Mouse (Mus musculus) midbrain, embryonic 15.5 days (tissue): ENCODE data around the gene Ptprm. TPM values are rescaled to one million over a fixed set of nuclear protein-coding genes. Genes with fewer than 3 reads are reported as not detected.

ENCODE experiments used
- ATAC-seq: fragments of 200-750 bp; cut with Nextera tagmentation; replicated peaks from 2 replicates; pipeline ENCODE4 v1.8.0; 2017; ENCODE audit warnings: moderate TSS enrichment
- H3K27ac ChIP-seq: fragments of 300-500 bp; sonication (generic); 2 replicates; pipeline ENCODE4 v1.5.1; 2015; ENCODE audit warnings: mild to moderate bottlenecking, inconsistent platforms
- H3K27me3 ChIP-seq: fragments of 300-500 bp; sonication (generic); replicated peaks from 2 replicates; pipeline ENCODE4 v1.6.1; 2015; ENCODE audit warnings: inconsistent platforms
- H3K36me3 ChIP-seq: fragments of 300-500 bp; sonication (generic); replicated peaks from 2 replicates; pipeline ENCODE4 v1.6.1; 2015; ENCODE audit warnings: inconsistent platforms
- H3K4me1 ChIP-seq: fragments of 300-500 bp; sonication (generic); 2 replicates; pipeline ENCODE4 v1.6.1; 2015; ENCODE audit warnings: inconsistent platforms
- H3K4me2 ChIP-seq: fragments of 300-500 bp; sonication (generic); 2 replicates; pipeline ENCODE4 v1.6.1; 2015; ENCODE audit warnings: inconsistent platforms, mild to moderate bottlenecking, moderate library complexity
- H3K4me3 ChIP-seq: fragments of 300-500 bp; sonication (generic); 2 replicates; pipeline ENCODE4 v1.5.1; 2015; ENCODE audit warnings: mild to moderate bottlenecking, inconsistent platforms
- H3K9ac ChIP-seq: fragments of 300-500 bp; sonication (generic); 2 replicates; pipeline ENCODE4 v1.6.1; 2015; ENCODE audit warnings: mild to moderate bottlenecking, inconsistent platforms
- H3K9me3 ChIP-seq: fragments of 300-500 bp; sonication (generic); 2 replicates; pipeline ENCODE4 v1.6.1; 2016; ENCODE audit warnings: inconsistent platforms
- WGBS: fragments of 180-500 bp; shearing (Covaris S2); methylation state at CpG from one replicate; pipeline ENCODE4 v1.1.7; 2015; ENCODE audit warnings: mixed read lengths; 5-methylcytosine and 5-hydroxymethylcytosine counted together
- polyA plus RNA-seq: library from polyadenylated mRNA; unstranded; fragments of >200 nt; fragmentation: Nextera tagmentation; extraction: Ambion mirVana; gene quantifications from 2 replicates; pipeline ENCODE4 v1.2.1, GENCODE M21; 2015

Ptprm gene
- polyA plus RNA-seq, 1 experiment from 2014 or later = 21.8 TPM

DNA sequence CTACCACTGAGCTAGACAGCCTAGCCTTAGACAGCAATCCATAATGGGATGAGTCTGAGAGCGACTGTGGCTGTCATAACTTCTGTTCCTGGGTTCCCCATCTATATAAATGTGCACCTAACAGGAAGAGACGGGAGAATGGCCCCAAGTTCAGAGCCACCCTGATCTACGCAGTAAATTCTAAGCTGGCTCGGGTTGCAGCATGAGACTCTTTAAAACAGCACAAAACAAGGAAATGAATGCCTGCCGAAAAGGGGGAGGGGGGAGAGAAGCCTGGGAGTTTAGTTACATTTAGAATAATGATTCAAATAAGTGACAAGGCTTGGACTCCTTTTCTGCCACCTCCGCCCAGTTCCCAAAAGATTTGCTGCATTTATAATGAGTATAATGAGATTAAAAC lies 13.9 kb downstream of the Ptprm start:
- Histone ChIP-seq H3K9ac (no peak overlapping the region), H3K27me3 (no peaks in the 10 kb centered on the region), H3K4me2 (no peak overlapping the region), H3K27ac (no peak overlapping the region), H3K36me3 (no peaks in the 10 kb centered on the region), H3K4me3 (no peak overlapping the region), H3K9me3 (no peaks in the 10 kb centered on the region), H3K4me1 (no peaks in the 10 kb centered on the region)
- 75% methylated on average over 6 of the region's 6 CpGs for WGBS
- ATAC-seq = no peak

GRCm38 (mm10) chr17:67339569-67339968 lies 14.7 kb downstream of the Ptprm start:
- H3K36me3 ChIP-seq = no peaks in the 10 kb centered on the region
- H3K9me3 ChIP-seq = no peaks in the 10 kb centered on the region
- H3K4me2 ChIP-seq = no peak overlapping the region
- no peaks in the 10 kb centered on the region for H3K4me1 ChIP-seq
- no peak overlapping the region for H3K9ac ChIP-seq
- 90% methylated on average over 5 of the region's 5 CpGs for WGBS
- H3K4me3 ChIP-seq = no peak overlapping the region
- no peak overlapping the region for H3K27ac ChIP-seq
- no peak for ATAC-seq
- no peaks in the 10 kb centered on the region for H3K27me3 ChIP-seq

DNA sequence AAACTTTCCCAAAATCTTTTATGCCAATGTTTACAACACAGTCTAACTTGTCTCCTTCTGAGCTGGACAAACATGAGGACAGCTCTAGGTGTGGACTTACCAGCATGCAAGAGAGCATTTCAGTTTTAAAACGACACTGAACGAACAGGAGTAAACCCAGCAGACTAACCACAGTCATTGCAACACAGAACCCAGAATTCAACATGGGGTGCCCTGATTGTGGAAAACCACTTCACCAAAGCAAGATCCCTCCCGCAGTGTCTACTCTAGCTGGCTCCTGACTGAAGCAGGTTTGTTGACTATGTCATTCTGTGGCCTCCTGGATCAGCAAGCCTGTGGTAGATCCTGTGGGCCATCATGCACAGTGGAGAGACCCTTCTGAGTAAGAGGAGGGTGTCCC lies 19.9 kb downstream of the Ptprm start:
- H3K4me1 ChIP-seq = no peaks in the 10 kb centered on the region
- no peak overlapping the region for H3K9ac ChIP-seq
- 87% methylated on average over 3 of the region's 3 CpGs for WGBS
- no peak overlapping the region for H3K27ac ChIP-seq
- ATAC-seq = no peak
- H3K9me3 ChIP-seq = no peaks in the 10 kb centered on the region
- no peak overlapping the region for H3K4me3 ChIP-seq
- no peak overlapping the region for H3K4me2 ChIP-seq
- H3K27me3 ChIP-seq = no peaks in the 10 kb centered on the region
- no peaks in the 10 kb centered on the region for H3K36me3 ChIP-seq

DNA sequence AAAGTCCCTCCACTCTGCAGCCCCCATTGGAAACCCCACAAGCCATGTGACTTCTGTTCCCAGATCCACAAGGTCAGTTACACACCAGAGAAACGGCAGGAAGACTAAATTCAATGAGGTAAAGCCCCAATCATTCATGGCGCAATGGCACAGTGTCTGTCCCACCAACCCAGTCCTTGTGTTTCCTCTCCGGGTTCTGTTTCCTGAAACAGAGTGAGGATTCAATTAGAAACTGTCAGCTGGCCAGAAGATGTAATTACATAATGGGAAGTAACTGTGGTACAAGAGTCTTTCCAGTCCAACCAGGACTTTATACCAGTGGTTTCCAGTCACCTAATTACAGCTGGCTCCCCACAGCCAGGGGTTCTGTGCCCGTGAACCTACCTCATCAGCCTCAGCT lies 24.8 kb downstream of the Ptprm start:
- Histone ChIP-seq H3K27ac (no peak overlapping the region), H3K27me3 (no peaks in the 10 kb centered on the region), H3K9ac (no peak overlapping the region), H3K36me3 (no peaks in the 10 kb centered on the region), H3K4me2 (no peak overlapping the region), H3K4me3 (no peak overlapping the region), H3K9me3 (no peaks in the 10 kb centered on the region), H3K4me1 (peaks cover 3% of the 10 kb centered on the region)
- ATAC-seq = no peak
- WGBS = 73% methylated on average over 4 of the region's 4 CpGs

- ATAC-seq = no peak
- no peak overlapping the region for H3K27ac ChIP-seq
- 43% methylated on average over 1 of the region's 1 CpGs for WGBS
Observed at GRCm38 (mm10) chr17:67324499-67324832, 29.8 kb downstream of the Ptprm start.

GRCm38 (mm10) chr17:67323777-67324498 lies 30.3 kb downstream of the Ptprm start:
- WGBS = 38% methylated on average over 11 of the region's 11 CpGs
- no peak overlapping the region for H3K4me2 ChIP-seq
- no peaks in the 10 kb centered on the region for H3K36me3 ChIP-seq
- H3K27ac ChIP-seq = no peak overlapping the region
- no peak overlapping the region for H3K9ac ChIP-seq
- no peak overlapping the region for H3K4me3 ChIP-seq
- H3K27me3 ChIP-seq = no peaks in the 10 kb centered on the region
- peaks cover 13% of the 10 kb centered on the region for H3K4me1 ChIP-seq
- no peaks in the 10 kb centered on the region for H3K9me3 ChIP-seq
- ATAC-seq = peak; percentile 80

More at GRCm38 (mm10) chr17:67324499-67324832, 29.8 kb downstream of the Ptprm start:
- Histone ChIP-seq H3K9ac (no peak overlapping the region), H3K27me3 (no peaks in the 10 kb centered on the region), H3K36me3 (no peaks in the 10 kb centered on the region), H3K4me3 (no peak overlapping the region), H3K4me1 (peaks cover 13% of the 10 kb centered on the region), H3K4me2 (no peak overlapping the region), H3K9me3 (no peaks in the 10 kb centered on the region)

GRCm38 (mm10) chr17:67314491-67315205 lies 39.6 kb downstream of the Ptprm start:
- Histone ChIP-seq H3K9ac (no peak overlapping the region), H3K4me3 (no peak overlapping the region), H3K9me3 (no peaks in the 10 kb centered on the region), H3K27me3 (no peaks in the 10 kb centered on the region), H3K36me3 (no peaks in the 10 kb centered on the region), H3K4me1 (no peaks in the 10 kb centered on the region), H3K27ac (no peak overlapping the region), H3K4me2 (no peak overlapping the region)
- ATAC-seq = no peak
- 72% methylated on average over 4 of the region's 4 CpGs for WGBS

- no peak overlapping the region for H3K4me3 ChIP-seq
- H3K36me3 ChIP-seq = no peaks in the 10 kb centered on the region
- 0 out of 2 replicates have a peak, but pooled peaks cover 5% of the 10 kb centered on the region for H3K4me1 ChIP-seq
- H3K27ac ChIP-seq = no peak overlapping the region
- H3K4me2 ChIP-seq = no peak overlapping the region
- no peak for ATAC-seq
- 89% methylated on average over 3 of the region's 3 CpGs for WGBS
- no peaks in the 10 kb centered on the region for H3K9me3 ChIP-seq
- H3K9ac ChIP-seq = no peak overlapping the region
- 0 out of 2 replicates have a peak, but pooled peaks cover 3% of the 10 kb centered on the region for H3K27me3 ChIP-seq
Observed at GRCm38 (mm10) chr17:67308421-67308820, 45.8 kb downstream of the Ptprm start.

DNA sequence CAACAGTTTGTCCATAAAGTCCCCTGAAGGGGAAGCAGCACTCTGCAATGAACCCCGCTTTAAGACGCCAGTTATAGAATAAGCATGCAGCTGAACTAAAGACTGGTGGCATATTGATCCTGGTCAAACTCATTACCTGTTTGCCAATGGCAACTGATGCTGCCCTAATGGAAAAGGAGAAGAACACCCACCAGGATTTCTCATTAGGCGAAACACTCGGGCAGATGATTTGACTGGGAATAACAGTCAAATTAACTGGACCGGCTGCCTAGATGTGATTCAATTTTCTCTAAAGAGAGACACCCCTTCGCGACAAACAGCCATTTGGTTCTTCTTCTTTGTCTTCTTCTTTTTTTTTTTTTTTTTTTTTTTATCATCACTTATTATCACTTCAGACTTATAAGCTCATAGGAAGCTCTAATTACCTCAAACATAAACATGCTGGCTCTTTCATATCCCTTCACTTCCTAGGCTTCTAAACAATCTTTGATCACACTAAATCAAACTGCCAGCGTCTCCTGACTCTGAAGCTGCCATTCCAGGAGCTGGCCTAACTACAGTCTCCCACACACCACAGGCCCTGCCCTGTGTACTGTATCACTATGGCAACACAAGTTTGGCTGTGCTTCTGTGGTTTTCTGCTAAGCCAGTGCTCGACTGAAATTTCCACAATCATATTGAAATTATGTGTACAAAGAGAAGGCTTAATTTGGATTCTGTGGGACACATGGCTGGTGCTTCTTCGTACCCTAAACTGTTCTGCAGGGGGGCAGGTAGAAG lies 48.0 kb downstream of the Ptprm start:
- no peak overlapping the region for H3K4me3 ChIP-seq
- no peaks in the 10 kb centered on the region for H3K9me3 ChIP-seq
- 0 out of 2 replicates have a peak, but pooled peaks cover 5% of the 10 kb centered on the region for H3K4me1 ChIP-seq
- H3K4me2 ChIP-seq = no peak overlapping the region
- 0 out of 2 replicates have a peak, but pooled peaks cover 3% of the 10 kb centered on the region for H3K27me3 ChIP-seq
- no peaks in the 10 kb centered on the region for H3K36me3 ChIP-seq
- 71% methylated on average over 10 of the region's 10 CpGs for WGBS
- H3K27ac ChIP-seq = no peak overlapping the region
- ATAC-seq = peak; percentile 71
- H3K9ac ChIP-seq = no peak overlapping the region

DNA sequence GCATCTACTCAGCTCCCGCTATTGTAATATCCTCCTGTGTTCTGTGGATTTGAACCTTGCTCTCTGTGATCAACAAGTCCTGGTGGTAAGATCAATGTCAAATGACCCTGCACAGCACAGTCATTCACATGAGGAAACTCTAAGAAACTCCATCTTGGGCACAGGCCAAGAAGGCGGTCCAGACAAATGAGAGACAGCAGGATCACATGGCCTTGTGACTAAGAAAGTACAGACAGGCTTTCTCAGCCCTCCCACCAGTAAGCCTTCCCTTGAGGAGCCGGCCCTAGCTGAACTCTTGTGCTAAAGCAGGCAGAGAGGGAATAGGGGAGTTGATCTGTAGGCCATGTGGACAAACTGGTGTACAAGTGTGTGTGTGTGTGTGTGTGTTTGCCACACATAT lies 49.4 kb downstream of the Ptprm start:
- WGBS = 71% methylated on average over 3 of the region's 3 CpGs
- no peak for ATAC-seq
- Histone ChIP-seq H3K4me3 (no peak overlapping the region), H3K27ac (no peak overlapping the region), H3K9me3 (no peaks in the 10 kb centered on the region), H3K4me2 (no peak overlapping the region), H3K9ac (no peak overlapping the region), H3K4me1 (0 out of 2 replicates have a peak, but pooled peaks cover 5% of the 10 kb centered on the region), H3K27me3 (0 out of 2 replicates have a peak, but pooled peaks cover 7% of the 10 kb centered on the region), H3K36me3 (no peaks in the 10 kb centered on the region)

DNA sequence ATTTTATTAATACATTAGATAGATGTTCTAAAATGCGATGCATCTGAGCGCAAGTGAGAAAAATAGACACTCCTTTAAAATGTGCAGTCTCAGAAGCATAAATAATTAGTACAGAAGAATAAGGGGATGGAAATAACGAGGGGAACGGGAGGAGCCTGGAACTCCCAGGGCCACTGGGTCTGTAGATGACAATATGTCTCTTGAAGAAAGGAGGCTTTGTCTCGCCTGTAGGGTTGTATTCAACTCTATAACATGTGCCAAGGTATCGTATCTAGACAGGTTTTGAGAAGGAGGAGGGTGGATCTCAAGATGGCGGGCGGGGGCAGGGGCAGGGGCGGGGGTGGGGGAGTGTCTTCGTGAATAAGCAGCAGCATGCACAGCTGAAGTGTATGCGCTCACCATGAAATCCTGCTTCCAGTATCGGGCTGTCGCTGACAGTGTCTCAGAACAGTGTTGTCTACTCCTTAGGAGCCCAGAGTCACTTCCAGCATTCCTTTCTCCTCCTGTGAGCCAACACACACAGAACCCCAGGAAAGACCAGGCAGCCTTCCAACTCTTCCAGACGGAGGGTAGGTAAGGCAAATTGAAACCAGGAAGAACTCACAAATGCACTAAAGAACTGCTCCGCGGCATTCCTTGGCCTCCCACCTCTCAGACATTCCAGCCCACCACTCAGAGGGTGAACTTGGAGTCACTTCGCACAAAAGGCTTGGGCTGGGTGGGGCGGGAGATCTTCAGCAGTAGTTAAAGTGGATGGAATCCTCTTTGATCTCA lies 50.7 kb downstream of the Ptprm start:
- no peak overlapping the region for H3K27ac ChIP-seq
- 68% methylated on average over 18 of the region's 18 CpGs for WGBS
- H3K36me3 ChIP-seq = no peaks in the 10 kb centered on the region
- no peak for ATAC-seq
- H3K4me1 ChIP-seq = 0 out of 2 replicates have a peak, but pooled peaks cover 7% of the 10 kb centered on the region
- H3K27me3 ChIP-seq = 0 out of 2 replicates have a peak, but pooled peaks cover 7% of the 10 kb centered on the region
- no peak overlapping the region for H3K4me3 ChIP-seq
- no peak overlapping the region for H3K9ac ChIP-seq
- H3K9me3 ChIP-seq = no peaks in the 10 kb centered on the region
- H3K4me2 ChIP-seq = no peak overlapping the region
